18 mouse cellular contexts compared by ENCODE assay signal in the genomic region with DNA sequence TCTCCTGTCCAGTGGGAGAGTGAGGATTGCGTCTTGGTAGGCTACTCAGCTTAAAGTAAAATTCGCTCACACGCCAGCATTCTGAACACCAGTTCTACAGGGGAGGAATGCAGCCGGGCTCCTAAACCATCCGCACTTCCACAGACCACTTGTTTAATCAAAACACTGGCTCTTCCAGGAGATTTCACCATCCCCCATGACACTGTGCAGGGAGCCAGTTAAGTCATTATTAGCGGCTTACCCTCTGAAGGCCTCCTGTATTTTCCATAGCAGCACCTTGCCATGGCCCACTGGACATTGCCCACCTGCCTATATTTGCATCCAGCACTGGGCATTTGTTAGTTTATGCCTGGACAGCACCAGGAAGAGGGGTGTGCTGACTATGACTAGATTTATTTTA.
DNase-seq lines count a peak whose midpoint lies in the region; ATAC-seq and TF ChIP-seq lines count a peak whose summit lies in the region.
"Had no signal": no experiment of that assay in that cellular context is flagged by ENCODE, and none has a peak within 500 bp of the region (broad histone marks: within the 10 kb centered on the region; RNA-seq: fewer than 3 reads in every experiment).

No protein-coding gene starts in this region.

- no peak for ATAC-seq in heart, embryonic 11.5 days (replicated peaks; ENCODE audit: insufficient number of reproducible peaks, low FRiP score, low TSS enrichment)
- ATAC-seq in intestine, embryonic 14.5 days (replicated peaks; ENCODE audit: low FRiP score, low TSS enrichment, low read depth): no peak
- ATAC-seq in intestine, postnatal 0 days: no peak
- ATAC-seq in midbrain, embryonic 14.5 days (ENCODE audit: low FRiP score, low TSS enrichment): no peak
- ATAC-seq in midbrain, embryonic 11.5 days (ENCODE audit: low FRiP score): no peak

- peak; percentile 22 for DNase-seq in embryo, embryonic 11 days
- no peak for DNase-seq in embryo, embryonic 9.5 days (ENCODE audit: extremely low spot score)
- DNase-seq in heart, adult 2 months: no peak
- no peak for DNase-seq in intestine, embryonic 14.5 days (ENCODE audit: low spot score)
- peak; percentile 17 for DNase-seq in midbrain, embryonic 14.5 days
- no peak for DNase-seq in midbrain, embryonic 11.5 days (ENCODE audit: low spot score, missing footprints)
- DNase-seq: adrenal gland, adult 2 months; cerebellum, adult 8-10 months; kidney, adult 2 months; liver, embryonic 13.5 days; thymus, postnatal 36 days had no signal

- no peaks in the 10 kb centered on the region for H3K79me2 ChIP-seq in heart, adult 2 months (replicated peaks; ENCODE audit: control insufficient read depth, insufficient read depth, low read length)

- no peaks in the 10 kb centered on the region for H3K27me3 ChIP-seq in heart, embryonic 11.5 days (ENCODE audit: control insufficient read depth, insufficient read depth, low read length)
- H3K27me3 ChIP-seq in heart, adult 2 months (ENCODE audit: control insufficient read depth, insufficient read depth, low read length): no peaks in the 10 kb centered on the region
- H3K27me3 ChIP-seq in intestine, embryonic 14.5 days (replicated peaks; ENCODE audit: control insufficient read depth, insufficient read depth, low read length): no peaks in the 10 kb centered on the region
- H3K27me3 ChIP-seq in intestine, postnatal 0 days (replicated peaks; ENCODE audit: control insufficient read depth, insufficient read depth, low read length): no peaks in the 10 kb centered on the region
- H3K27me3 ChIP-seq in midbrain, embryonic 14.5 days (ENCODE audit: control insufficient read depth, insufficient read depth, low read length): no peaks in the 10 kb centered on the region
- H3K27me3 ChIP-seq in midbrain, embryonic 11.5 days (ENCODE audit: control insufficient read depth, insufficient read depth, low read length): no peaks in the 10 kb centered on the region
- H3K27me3 ChIP-seq: limb, embryonic 13.5 days; liver, embryonic 13.5 days; lung, embryonic 15.5 days; neural tube, embryonic 12.5 days had no signal

- peaks cover 6% of the 10 kb centered on the region for H3K4me1 ChIP-seq in heart, embryonic 11.5 days (ENCODE audit: control insufficient read depth, insufficient read depth, low read length)
- H3K4me1 ChIP-seq in heart, adult 2 months (ENCODE audit: control insufficient read depth, insufficient read depth, low read length): no peaks in the 10 kb centered on the region
- H3K4me1 ChIP-seq in intestine, embryonic 14.5 days (replicated peaks; ENCODE audit: control insufficient read depth, insufficient read depth, low read length): no peaks in the 10 kb centered on the region; the same call in 1 of the 2 replicates
- H3K4me1 ChIP-seq in intestine, postnatal 0 days (replicated peaks; ENCODE audit: control insufficient read depth, insufficient read depth, low read length): no peaks in the 10 kb centered on the region
- H3K4me1 ChIP-seq in midbrain, embryonic 14.5 days (ENCODE audit: control insufficient read depth, insufficient read depth, low read length): peaks cover 13% of the 10 kb centered on the region
- no peaks in the 10 kb centered on the region; the same call in 1 of the 2 replicates for H3K4me1 ChIP-seq in midbrain, embryonic 11.5 days (ENCODE audit: control insufficient read depth, insufficient read depth, low read length)
- H3K4me1 ChIP-seq: liver, embryonic 13.5 days; lung, embryonic 15.5 days; neural tube, embryonic 12.5 days had no signal

- TF ChIP-seq EP300 in heart, adult 2 months (IDR thresholded peaks at IDR 0.05; ENCODE audit: insufficient read depth, low read depth, low read length): no peak

- WGBS in heart, embryonic 11.5 days (ENCODE audit: insufficient replicate concordance): 31% methylated on average over 6 of the region's 6 CpGs
- 36% methylated on average over 6 of the region's 6 CpGs for WGBS in heart, adult 2 months
- WGBS in intestine, embryonic 14.5 days: 25% methylated on average over 6 of the region's 6 CpGs
- 28% methylated on average over 6 of the region's 6 CpGs for WGBS in intestine, postnatal 0 days
- 45% methylated on average over 6 of the region's 6 CpGs for WGBS in midbrain, embryonic 14.5 days
- WGBS in midbrain, embryonic 11.5 days: 50% methylated on average over 6 of the region's 6 CpGs

- H3K9me3 ChIP-seq in heart, embryonic 11.5 days (replicated peaks; ENCODE audit: control insufficient read depth, low read length): no peaks in the 10 kb centered on the region
- no peaks in the 10 kb centered on the region for H3K9me3 ChIP-seq in intestine, embryonic 14.5 days (ENCODE audit: control insufficient read depth, low read length)
- H3K9me3 ChIP-seq in intestine, postnatal 0 days (ENCODE audit: control insufficient read depth): no peaks in the 10 kb centered on the region
- H3K9me3 ChIP-seq in midbrain, embryonic 14.5 days (ENCODE audit: control insufficient read depth, low read length): no peaks in the 10 kb centered on the region
- H3K9me3 ChIP-seq in midbrain, embryonic 11.5 days (ENCODE audit: control insufficient read depth, low read length): no peaks in the 10 kb centered on the region
- H3K9me3 ChIP-seq: limb, embryonic 13.5 days; lung, embryonic 15.5 days; midbrain, embryonic 10.5 days; neural tube, embryonic 12.5 days had no signal

- no peak overlapping the region for H3K4me3 ChIP-seq in heart, embryonic 11.5 days (ENCODE audit: low read depth, low read length)
- H3K4me3 ChIP-seq in heart, adult 2 months: no peak overlapping the region
- H3K4me3 ChIP-seq in intestine, embryonic 14.5 days (ENCODE audit: low read depth, low read length): no peak overlapping the region
- no peak overlapping the region for H3K4me3 ChIP-seq in intestine, postnatal 0 days (ENCODE audit: low read depth, low read length)
- no peak overlapping the region for H3K4me3 ChIP-seq in midbrain, embryonic 14.5 days (replicated peaks; ENCODE audit: low read depth, low read length)
- H3K4me3 ChIP-seq in midbrain, embryonic 11.5 days (ENCODE audit: low read depth, low read length): no peak overlapping the region
- H3K4me3 ChIP-seq: limb, embryonic 13.5 days; liver, embryonic 13.5 days; lung, embryonic 15.5 days; midbrain, embryonic 10.5 days; neural tube, embryonic 12.5 days had no signal

- no peaks in the 10 kb centered on the region for H3K36me3 ChIP-seq in heart, embryonic 11.5 days (ENCODE audit: control insufficient read depth, insufficient read depth, low read length)
- H3K36me3 ChIP-seq in heart, adult 2 months (ENCODE audit: control insufficient read depth, insufficient read depth, low read length): no peaks in the 10 kb centered on the region
- H3K36me3 ChIP-seq in intestine, embryonic 14.5 days (ENCODE audit: control insufficient read depth, insufficient read depth, low read length): no peaks in the 10 kb centered on the region
- H3K36me3 ChIP-seq in intestine, postnatal 0 days (ENCODE audit: control insufficient read depth, insufficient read depth): no peaks in the 10 kb centered on the region
- H3K36me3 ChIP-seq in midbrain, embryonic 14.5 days (ENCODE audit: control insufficient read depth, insufficient read depth, low read length): no peaks in the 10 kb centered on the region
- no peaks in the 10 kb centered on the region for H3K36me3 ChIP-seq in midbrain, embryonic 11.5 days (ENCODE audit: control insufficient read depth, insufficient read depth, low read length)
- H3K36me3 ChIP-seq: limb, embryonic 13.5 days; liver, embryonic 13.5 days; lung, embryonic 15.5 days; midbrain, embryonic 10.5 days; neural tube, embryonic 12.5 days had no signal

- H3K27ac ChIP-seq in heart, embryonic 11.5 days (ENCODE audit: low read depth, low read length): peak overlapping the region; percentile 54; the same call in 1 of the 2 replicates
- no peak overlapping the region for H3K27ac ChIP-seq in heart, adult 2 months
- H3K27ac ChIP-seq in intestine, embryonic 14.5 days (ENCODE audit: low read depth): peak overlapping the region; percentile 44; the same call in 1 of the 2 replicates
- H3K27ac ChIP-seq in intestine, postnatal 0 days (ENCODE audit: low read depth, low read length): no peak overlapping the region
- H3K27ac ChIP-seq in midbrain, embryonic 14.5 days (replicated peaks; ENCODE audit: low read depth, low read length): no peak overlapping the region
- H3K27ac ChIP-seq in midbrain, embryonic 11.5 days (ENCODE audit: low read depth, low read length): no peak overlapping the region
- H3K27ac ChIP-seq: limb, embryonic 13.5 days; liver, embryonic 13.5 days; lung, embryonic 15.5 days; macrophage; midbrain, embryonic 10.5 days; neural tube, embryonic 12.5 days had no signal

- peak overlapping the region; percentile 35 for H3K4me2 ChIP-seq in heart, embryonic 11.5 days
- H3K4me2 ChIP-seq in intestine, embryonic 14.5 days (ENCODE audit: low read length): no peak overlapping the region
- H3K4me2 ChIP-seq in intestine, postnatal 0 days (replicated peaks; ENCODE audit: low read depth): no peak overlapping the region
- no peak overlapping the region for H3K4me2 ChIP-seq in midbrain, embryonic 14.5 days (ENCODE audit: low read length)
- no peak overlapping the region for H3K4me2 ChIP-seq in midbrain, embryonic 11.5 days
- H3K4me2 ChIP-seq: limb, embryonic 13.5 days; liver, embryonic 13.5 days; lung, embryonic 15.5 days; neural tube, embryonic 12.5 days had no signal

- intact Hi-C loops in heart, adult 2 months (cut with DNase I): no loop called here

- TF ChIP-seq POLR2A in heart, adult 2 months (IDR thresholded peaks at IDR 0.05; ENCODE audit: insufficient read depth, low read depth, low read length): no peak

- no peak overlapping the region for H3K9ac ChIP-seq in heart, embryonic 11.5 days (ENCODE audit: low read depth, low read length)
- no peak overlapping the region for H3K9ac ChIP-seq in heart, adult 2 months (ENCODE audit: low read depth, low read length)
- no peak overlapping the region for H3K9ac ChIP-seq in intestine, embryonic 14.5 days (ENCODE audit: low read length)
- H3K9ac ChIP-seq in intestine, postnatal 0 days (ENCODE audit: low read depth, low read length): no peak overlapping the region
- H3K9ac ChIP-seq in midbrain, embryonic 14.5 days (replicated peaks; ENCODE audit: low read length): no peak overlapping the region
- H3K9ac ChIP-seq in midbrain, embryonic 11.5 days (ENCODE audit: low read length): no peak overlapping the region
- H3K9ac ChIP-seq: limb, embryonic 13.5 days; liver, embryonic 13.5 days; lung, embryonic 15.5 days; neural tube, embryonic 12.5 days had no signal

- TF ChIP-seq CTCF in heart, adult 2 months (IDR thresholded peaks at IDR 0.05): no peak
- TF ChIP-seq CTCF in intestine, postnatal 0 days (IDR thresholded peaks at IDR 0.05; ENCODE audit: low read depth): no peak

Comparison
In these comparisons a context has a peak if more than half of its experiments do, and no peak if none do; other contexts are left out.
1. DNase-seq: peak in embryo, embryonic 11 days (single experiment) and midbrain, embryonic 14.5 days (single experiment); none in embryo, embryonic 9.5 days (single experiment), heart, adult 2 months (0 of 2), intestine, embryonic 14.5 days (single experiment) and midbrain, embryonic 11.5 days (single experiment).
2. H3K27ac ChIP-seq: peak in heart, embryonic 11.5 days (single experiment) and intestine, embryonic 14.5 days (single experiment); none in heart, adult 2 months (single experiment), intestine, postnatal 0 days (single experiment), midbrain, embryonic 14.5 days (single experiment) and midbrain, embryonic 11.5 days (single experiment).